Mouse (Mus musculus): ENCODE data around the gene Agbl1. TPM values are rescaled to one million over a fixed set of nuclear protein-coding genes. Genes with fewer than 3 reads are reported as not detected.

Gene Agbl1
- polyA plus RNA-seq, 1 experiment = 0.09 TPM

- no peak overlapping the region for H3K4me3 ChIP-seq (ENCODE audit: insufficient read depth, low read depth, low read length)
- 20% methylated on average over 3 of the region's 3 CpGs for WGBS
- H3K36me3 ChIP-seq (ENCODE audit: control insufficient read depth, insufficient read depth, low read length) = no peaks in the 10 kb centered on the region
- H3K27me3 ChIP-seq (replicated peaks; ENCODE audit: control insufficient read depth, insufficient read depth, low read length) = no peaks in the 10 kb centered on the region
- DNase-seq = no peak
- H3K27ac ChIP-seq (ENCODE audit: insufficient read depth, low read depth, low read length) = no peak overlapping the region
- TF ChIP-seq CTCF (conservative IDR thresholded peaks at IDR 0.05; ENCODE audit: insufficient read depth, insufficient read length, low read depth, low read length) = no peak
- no peak for TF ChIP-seq POLR2A (IDR thresholded peaks at IDR 0.05; ENCODE audit: low read depth, low read length)
- no peaks in the 10 kb centered on the region for H3K4me1 ChIP-seq (ENCODE audit: control insufficient read depth, insufficient read depth, low read length)
These were observed 580.3 kb downstream of the Agbl1 start for GRCm38 (mm10) chr7:76810003-76810402.

- no peak for TF ChIP-seq CTCF (conservative IDR thresholded peaks at IDR 0.05; ENCODE audit: insufficient read depth, insufficient read length, low read depth, low read length)
- TF ChIP-seq POLR2A (IDR thresholded peaks at IDR 0.05; ENCODE audit: low read depth, low read length) = no peak
- WGBS = 71% methylated on average over 2 of the region's 2 CpGs
- Histone ChIP-seq H3K36me3 (ENCODE audit: control insufficient read depth, insufficient read depth, low read length) (no peaks in the 10 kb centered on the region), H3K27me3 (replicated peaks; ENCODE audit: control insufficient read depth, insufficient read depth, low read length) (no peaks in the 10 kb centered on the region), H3K27ac (ENCODE audit: insufficient read depth, low read depth, low read length) (no peak overlapping the region), H3K4me1 (ENCODE audit: control insufficient read depth, insufficient read depth, low read length) (no peaks in the 10 kb centered on the region), H3K4me3 (ENCODE audit: insufficient read depth, low read depth, low read length) (no peak overlapping the region)
- no peak for DNase-seq
These were observed 590.9 kb downstream of the Agbl1 start for GRCm38 (mm10) chr7:76820571-76820970.

- no peak for TF ChIP-seq CTCF (conservative IDR thresholded peaks at IDR 0.05; ENCODE audit: insufficient read depth, insufficient read length, low read depth, low read length)
- Histone ChIP-seq H3K4me3 (ENCODE audit: insufficient read depth, low read depth, low read length) (no peak overlapping the region), H3K27me3 (replicated peaks; ENCODE audit: control insufficient read depth, insufficient read depth, low read length) (no peaks in the 10 kb centered on the region), H3K4me1 (ENCODE audit: control insufficient read depth, insufficient read depth, low read length) (no peaks in the 10 kb centered on the region), H3K27ac (ENCODE audit: insufficient read depth, low read depth, low read length) (no peak overlapping the region), H3K36me3 (ENCODE audit: control insufficient read depth, insufficient read depth, low read length) (no peaks in the 10 kb centered on the region)
- DNase-seq = no peak
- WGBS = 83% methylated on average over 3 of the region's 3 CpGs
These were observed 612.5 kb downstream of the Agbl1 start for GRCm38 (mm10) chr7:76842146-76842545.

GRCm38 (mm10) chr7:76889416-76890209 lies 659.9 kb downstream of the Agbl1 start:
- TF ChIP-seq CTCF (conservative IDR thresholded peaks at IDR 0.05; ENCODE audit: insufficient read depth, insufficient read length, low read depth, low read length) (no peak), POLR2A (IDR thresholded peaks at IDR 0.05; ENCODE audit: low read depth, low read length) (no peak)
- H3K4me1 ChIP-seq (ENCODE audit: control insufficient read depth, insufficient read depth, low read length) = no peaks in the 10 kb centered on the region
- no peaks in the 10 kb centered on the region; the same call in 1 of the 2 replicates for H3K27me3 ChIP-seq (replicated peaks; ENCODE audit: control insufficient read depth, insufficient read depth, low read length)
- no peak for DNase-seq
- H3K27ac ChIP-seq (ENCODE audit: insufficient read depth, low read depth, low read length) = no peak overlapping the region
- H3K36me3 ChIP-seq (ENCODE audit: control insufficient read depth, insufficient read depth, low read length) = no peaks in the 10 kb centered on the region
- 30% methylated on average over 22 of the region's 22 CpGs for WGBS
- H3K4me3 ChIP-seq (ENCODE audit: insufficient read depth, low read depth, low read length) = no peak overlapping the region

- no peak overlapping the region for H3K27ac ChIP-seq (ENCODE audit: insufficient read depth, low read depth, low read length)
- WGBS = 93% methylated on average over 1 of the region's 1 CpGs
- DNase-seq = no peak
- no peaks in the 10 kb centered on the region for H3K4me1 ChIP-seq (ENCODE audit: control insufficient read depth, insufficient read depth, low read length)
- H3K36me3 ChIP-seq (ENCODE audit: control insufficient read depth, insufficient read depth, low read length) = no peaks in the 10 kb centered on the region
- H3K27me3 ChIP-seq (replicated peaks; ENCODE audit: control insufficient read depth, insufficient read depth, low read length) = no peaks in the 10 kb centered on the region
- H3K4me3 ChIP-seq (ENCODE audit: insufficient read depth, low read depth, low read length) = no peak overlapping the region
- TF ChIP-seq POLR2A (IDR thresholded peaks at IDR 0.05; ENCODE audit: low read depth, low read length) = no peak
- no peak for TF ChIP-seq CTCF (conservative IDR thresholded peaks at IDR 0.05; ENCODE audit: insufficient read depth, insufficient read length, low read depth, low read length)
These were observed 674.4 kb downstream of the Agbl1 start for GRCm38 (mm10) chr7:76904096-76904495.

- no peak overlapping the region for H3K4me3 ChIP-seq (ENCODE audit: insufficient read depth, low read depth, low read length)
- 87% methylated on average over 5 of the region's 5 CpGs for WGBS
- no peak for DNase-seq
- H3K36me3 ChIP-seq (ENCODE audit: control insufficient read depth, insufficient read depth, low read length) = no peaks in the 10 kb centered on the region
- no peaks in the 10 kb centered on the region for H3K4me1 ChIP-seq (ENCODE audit: control insufficient read depth, insufficient read depth, low read length)
- H3K27ac ChIP-seq (ENCODE audit: insufficient read depth, low read depth, low read length) = no peak overlapping the region
- no peak for TF ChIP-seq CTCF (conservative IDR thresholded peaks at IDR 0.05; ENCODE audit: insufficient read depth, insufficient read length, low read depth, low read length)
- TF ChIP-seq POLR2A (IDR thresholded peaks at IDR 0.05; ENCODE audit: low read depth, low read length) = no peak
- H3K27me3 ChIP-seq (replicated peaks; ENCODE audit: control insufficient read depth, insufficient read depth, low read length) = no peaks in the 10 kb centered on the region
These were observed 682.0 kb downstream of the Agbl1 start for GRCm38 (mm10) chr7:76911672-76912071.

GRCm38 (mm10) chr7:76918871-76919270 lies 689.2 kb downstream of the Agbl1 start:
- no peak for DNase-seq
- Histone ChIP-seq H3K4me1 (ENCODE audit: control insufficient read depth, insufficient read depth, low read length) (no peaks in the 10 kb centered on the region), H3K4me3 (ENCODE audit: insufficient read depth, low read depth, low read length) (no peak overlapping the region), H3K27ac (ENCODE audit: insufficient read depth, low read depth, low read length) (no peak overlapping the region), H3K27me3 (replicated peaks; ENCODE audit: control insufficient read depth, insufficient read depth, low read length) (no peaks in the 10 kb centered on the region), H3K36me3 (ENCODE audit: control insufficient read depth, insufficient read depth, low read length) (no peaks in the 10 kb centered on the region)
- TF ChIP-seq POLR2A (IDR thresholded peaks at IDR 0.05; ENCODE audit: low read depth, low read length) = no peak
- TF ChIP-seq CTCF (conservative IDR thresholded peaks at IDR 0.05; ENCODE audit: insufficient read depth, insufficient read length, low read depth, low read length) = no peak

All from kidney, adult 2 months (tissue).